Mouse (Mus musculus) ES-E14 (cell line): ENCODE data around the gene Iqgap1.

Experiments used
- HCFC1 ChIP-seq: IDR thresholded peaks from 2 replicates; pipeline ENCODE4 v1.6.1; 2012; ENCODE audit warnings: low read length, inconsistent platforms, borderline replicate concordance; ENCODE audit not compliant: insufficient read depth
- MAFK ChIP-seq: IDR thresholded peaks from 2 replicates; pipeline ENCODE4 v1.6.1; 2014; ENCODE audit warnings: mild to moderate bottlenecking, low read depth, low read length, inconsistent platforms; ENCODE audit not compliant: insufficient read depth
- ZC3H11A ChIP-seq: IDR thresholded peaks from 2 replicates; pipeline ENCODE4 v1.6.1; 2012; ENCODE audit warnings: low read depth, mild to moderate bottlenecking, inconsistent platforms, low read length, borderline replicate concordance
- ZNF384 ChIP-seq: IDR thresholded peaks from 2 replicates; pipeline ENCODE4 v1.6.1; 2012; ENCODE audit warnings: low read depth, low read length, inconsistent platforms

GRCm38 (mm10) chr7:80696334-80696733, 129.4 kb downstream of the Iqgap1 start:
- no peak for TF ChIP-seq HCFC1
- no peak for TF ChIP-seq ZC3H11A
- no peak for TF ChIP-seq ZNF384
- TF ChIP-seq MAFK: no peak
